Mouse (Mus musculus): ENCODE data around the gene Ccdc63. TPM values are rescaled to one million over a fixed set of nuclear protein-coding genes. Genes with fewer than 3 reads are reported as not detected.

Gene Ccdc63
- polyA plus RNA-seq, 1 experiment = not detected

- Histone ChIP-seq H3K4me1 (ENCODE audit: control insufficient read depth) (peaks cover 17% of the 10 kb centered on the region), H3K27me3 (ENCODE audit: control insufficient read depth) (peaks cover 2% of the 10 kb centered on the region; the same call in 1 of the 2 replicates), H3K4me3 (replicated peaks) (no peak overlapping the region), H3K9me3 (ENCODE audit: control insufficient read depth, low read length) (peaks cover 4% of the 10 kb centered on the region; the same call in 1 of the 2 replicates), H3K36me3 (ENCODE audit: control insufficient read depth) (no peaks in the 10 kb centered on the region)
- TF ChIP-seq TAL1 (IDR thresholded peaks at IDR 0.05; ENCODE audit: low read length) (no peak), GATA1 (IDR thresholded peaks at IDR 0.05; ENCODE audit: low read length) (no peak)
Observed at GRCm38 (mm10) chr5:122085291-122085690, 55.3 kb downstream of the Ccdc63 start.

- no peak overlapping the region for H3K4me3 ChIP-seq (replicated peaks)
- H3K36me3 ChIP-seq (ENCODE audit: control insufficient read depth) = no peaks in the 10 kb centered on the region
- peaks cover 17% of the 10 kb centered on the region for H3K4me1 ChIP-seq (ENCODE audit: control insufficient read depth)
- peaks cover 2% of the 10 kb centered on the region; the same call in 1 of the 2 replicates for H3K27me3 ChIP-seq (ENCODE audit: control insufficient read depth)
- peaks cover 10% of the 10 kb centered on the region for H3K9me3 ChIP-seq (ENCODE audit: control insufficient read depth, low read length)
- TF ChIP-seq GATA1 (IDR thresholded peaks at IDR 0.05; ENCODE audit: low read length) = no peak
- TF ChIP-seq TAL1 (IDR thresholded peaks at IDR 0.05; ENCODE audit: low read length) = no peak
Observed at GRCm38 (mm10) chr5:122084470-122084869, 56.2 kb downstream of the Ccdc63 start.

- no peaks in the 10 kb centered on the region for H3K36me3 ChIP-seq (ENCODE audit: control insufficient read depth)
- H3K27me3 ChIP-seq (ENCODE audit: control insufficient read depth) = peaks cover 2% of the 10 kb centered on the region; the same call in 1 of the 2 replicates
- H3K4me3 ChIP-seq (replicated peaks) = no peak overlapping the region
- peaks cover 16% of the 10 kb centered on the region for H3K9me3 ChIP-seq (ENCODE audit: control insufficient read depth, low read length)
- H3K4me1 ChIP-seq (ENCODE audit: control insufficient read depth) = peaks cover 17% of the 10 kb centered on the region
- no peak for TF ChIP-seq GATA1 (IDR thresholded peaks at IDR 0.05; ENCODE audit: low read length)
- no peak for TF ChIP-seq TAL1 (IDR thresholded peaks at IDR 0.05; ENCODE audit: low read length)
Observed at GRCm38 (mm10) chr5:122083282-122083681, 57.3 kb downstream of the Ccdc63 start.

GRCm38 (mm10) chr5:122081471-122081870 is 59.2 kb downstream of the Ccdc63 start:
- Histone ChIP-seq H3K27me3 (ENCODE audit: control insufficient read depth) (no peaks in the 10 kb centered on the region), H3K4me1 (ENCODE audit: control insufficient read depth) (peaks cover 17% of the 10 kb centered on the region), H3K4me3 (replicated peaks) (no peak overlapping the region), H3K36me3 (ENCODE audit: control insufficient read depth) (no peaks in the 10 kb centered on the region), H3K9me3 (ENCODE audit: control insufficient read depth, low read length) (peaks cover 16% of the 10 kb centered on the region)
- TF ChIP-seq GATA1 (IDR thresholded peaks at IDR 0.05; ENCODE audit: low read length) (no peak), TAL1 (IDR thresholded peaks at IDR 0.05; ENCODE audit: low read length) (no peak)

- no peak overlapping the region for H3K4me3 ChIP-seq (replicated peaks)
- peaks cover 17% of the 10 kb centered on the region for H3K4me1 ChIP-seq (ENCODE audit: control insufficient read depth)
- peaks cover 16% of the 10 kb centered on the region for H3K9me3 ChIP-seq (ENCODE audit: control insufficient read depth, low read length)
- no peaks in the 10 kb centered on the region for H3K36me3 ChIP-seq (ENCODE audit: control insufficient read depth)
- no peaks in the 10 kb centered on the region for H3K27me3 ChIP-seq (ENCODE audit: control insufficient read depth)
- TF ChIP-seq TAL1 (IDR thresholded peaks at IDR 0.05; ENCODE audit: low read length) (no peak), GATA1 (IDR thresholded peaks at IDR 0.05; ENCODE audit: low read length) (no peak)
Observed at GRCm38 (mm10) chr5:122080930-122081329, 59.7 kb downstream of the Ccdc63 start.

GRCm38 (mm10) chr5:122079796-122080195 is 60.8 kb downstream of the Ccdc63 start:
- no peak overlapping the region for H3K4me3 ChIP-seq (replicated peaks)
- H3K9me3 ChIP-seq (ENCODE audit: control insufficient read depth, low read length) = peaks cover 16% of the 10 kb centered on the region
- no peaks in the 10 kb centered on the region for H3K36me3 ChIP-seq (ENCODE audit: control insufficient read depth)
- TF ChIP-seq GATA1 (IDR thresholded peaks at IDR 0.05; ENCODE audit: low read length) (no peak), TAL1 (IDR thresholded peaks at IDR 0.05; ENCODE audit: low read length) (no peak)
- H3K4me1 ChIP-seq (ENCODE audit: control insufficient read depth) = peaks cover 8% of the 10 kb centered on the region
- H3K27me3 ChIP-seq (ENCODE audit: control insufficient read depth) = no peaks in the 10 kb centered on the region

- Histone ChIP-seq H3K9me3 (ENCODE audit: control insufficient read depth, low read length) (peaks cover 12% of the 10 kb centered on the region), H3K36me3 (ENCODE audit: control insufficient read depth) (no peaks in the 10 kb centered on the region), H3K27me3 (ENCODE audit: control insufficient read depth) (no peaks in the 10 kb centered on the region), H3K4me1 (ENCODE audit: control insufficient read depth) (no peaks in the 10 kb centered on the region), H3K4me3 (replicated peaks) (no peak overlapping the region)
- TF ChIP-seq GATA1 (IDR thresholded peaks at IDR 0.05; ENCODE audit: low read length) (no peak), TAL1 (IDR thresholded peaks at IDR 0.05; ENCODE audit: low read length) (no peak)
Observed at GRCm38 (mm10) chr5:122077244-122077643, 63.4 kb downstream of the Ccdc63 start.

- no peak overlapping the region for H3K4me3 ChIP-seq (replicated peaks)
Observed at GRCm38 (mm10) chr5:122075736-122076135, 64.9 kb downstream of the Ccdc63 start.

GRCm38 (mm10) chr5:122071997-122072396 is 68.6 kb downstream of the Ccdc63 start:
- TF ChIP-seq TAL1 (IDR thresholded peaks at IDR 0.05; ENCODE audit: low read length) (no peak), GATA1 (IDR thresholded peaks at IDR 0.05; ENCODE audit: low read length) (no peak)
- H3K36me3 ChIP-seq (ENCODE audit: control insufficient read depth) = no peaks in the 10 kb centered on the region
- no peaks in the 10 kb centered on the region for H3K27me3 ChIP-seq (ENCODE audit: control insufficient read depth)
- no peaks in the 10 kb centered on the region for H3K9me3 ChIP-seq (ENCODE audit: control insufficient read depth, low read length)
- H3K4me3 ChIP-seq (replicated peaks) = no peak overlapping the region
- H3K4me1 ChIP-seq (ENCODE audit: control insufficient read depth) = no peaks in the 10 kb centered on the region

More at GRCm38 (mm10) chr5:122075736-122076135, 64.9 kb downstream of the Ccdc63 start:
- H3K36me3 ChIP-seq (ENCODE audit: control insufficient read depth) = no peaks in the 10 kb centered on the region
- no peaks in the 10 kb centered on the region for H3K27me3 ChIP-seq (ENCODE audit: control insufficient read depth)
- no peak for TF ChIP-seq TAL1 (IDR thresholded peaks at IDR 0.05; ENCODE audit: low read length)
- TF ChIP-seq GATA1 (IDR thresholded peaks at IDR 0.05; ENCODE audit: low read length) = no peak
- no peaks in the 10 kb centered on the region for H3K4me1 ChIP-seq (ENCODE audit: control insufficient read depth)
- peaks cover 12% of the 10 kb centered on the region for H3K9me3 ChIP-seq (ENCODE audit: control insufficient read depth, low read length)
